Mouse (Mus musculus) limb, embryonic 11.5 days (tissue): ENCODE measurements at regions not wholly inside any gene's neighbourhood (a gene's known extent, or its start where the extent isn't known, plus 50 kb on each side); places are given as distances from the start of the nearest gene placed in this dataset. TPM values are rescaled to one million over a fixed set of nuclear protein-coding genes. Genes with fewer than 3 reads are reported as not detected.

ENCODE experiments used
- ATAC-seq: fragments of 200-750 bp; cut with Nextera tagmentation; 2 replicates; pipeline ENCODE4 v1.8.0; 2017; ENCODE audit warnings: low read depth; ENCODE audit not compliant: insufficient number of reproducible peaks, low FRiP score, low TSS enrichment
- DNase-seq: peaks from one replicate; pipeline ENCODE4 v3.0.0-alpha.2; 2015; ENCODE audit warnings: low spot score
- H3K27ac ChIP-seq: fragments of 300-500 bp; sonication (generic); replicated peaks from 2 replicates; pipeline ENCODE4 v1.5.1; 2014; ENCODE audit warnings: low read depth, mild to moderate bottlenecking, low read length
- H3K27me3 ChIP-seq: fragments of 300-500 bp; sonication (generic); 2 replicates; pipeline ENCODE4 v1.6.1; 2014; ENCODE audit warnings: mild to moderate bottlenecking, low read length, mixed read lengths; ENCODE audit not compliant: control insufficient read depth, insufficient read depth
- H3K36me3 ChIP-seq: fragments of 300-500 bp; sonication (generic); 2 replicates; pipeline ENCODE4 v1.6.1; 2014; ENCODE audit warnings: mild to moderate bottlenecking, low read length, moderate library complexity, mixed read lengths; ENCODE audit not compliant: control insufficient read depth, insufficient read depth
- H3K4me1 ChIP-seq: fragments of 300-500 bp; sonication (generic); 2 replicates; pipeline ENCODE4 v1.6.1; 2014; ENCODE audit warnings: low read length, mixed read lengths; ENCODE audit not compliant: control insufficient read depth, insufficient read depth
- H3K4me2 ChIP-seq: fragments of 300-500 bp; sonication (generic); 2 replicates; pipeline ENCODE4 v1.6.1; 2014; ENCODE audit warnings: low read depth, mild to moderate bottlenecking, moderate library complexity; ENCODE audit not compliant: severe bottlenecking
- H3K4me3 ChIP-seq: fragments of 300-500 bp; sonication (generic); 2 replicates; pipeline ENCODE4 v1.5.1; 2014; ENCODE audit warnings: low read depth, low read length
- H3K9ac ChIP-seq: fragments of 300-500 bp; sonication (generic); 2 replicates; pipeline ENCODE4 v1.6.1; 2014; ENCODE audit warnings: mild to moderate bottlenecking, low read length
- H3K9me3 ChIP-seq: fragments of 300-500 bp; sonication (generic); 2 replicates; pipeline ENCODE4 v1.6.1; 2016; ENCODE audit warnings: low read length; ENCODE audit not compliant: control insufficient read depth
- WGBS: fragments of 180-500 bp; shearing (Covaris S2); extraction: QIAGEN DNeasy Blood & Tissue Kit; methylation state at CpG from one replicate; pipeline ENCODE4 v1.1.7; 2014; 5-methylcytosine and 5-hydroxymethylcytosine counted together
- microRNA-seq: library from miRNA; unstranded; fragments of <30 nt; microRNA quantifications from one replicate; pipeline ENCODE4, GENCODE M21; 2016

DNA sequence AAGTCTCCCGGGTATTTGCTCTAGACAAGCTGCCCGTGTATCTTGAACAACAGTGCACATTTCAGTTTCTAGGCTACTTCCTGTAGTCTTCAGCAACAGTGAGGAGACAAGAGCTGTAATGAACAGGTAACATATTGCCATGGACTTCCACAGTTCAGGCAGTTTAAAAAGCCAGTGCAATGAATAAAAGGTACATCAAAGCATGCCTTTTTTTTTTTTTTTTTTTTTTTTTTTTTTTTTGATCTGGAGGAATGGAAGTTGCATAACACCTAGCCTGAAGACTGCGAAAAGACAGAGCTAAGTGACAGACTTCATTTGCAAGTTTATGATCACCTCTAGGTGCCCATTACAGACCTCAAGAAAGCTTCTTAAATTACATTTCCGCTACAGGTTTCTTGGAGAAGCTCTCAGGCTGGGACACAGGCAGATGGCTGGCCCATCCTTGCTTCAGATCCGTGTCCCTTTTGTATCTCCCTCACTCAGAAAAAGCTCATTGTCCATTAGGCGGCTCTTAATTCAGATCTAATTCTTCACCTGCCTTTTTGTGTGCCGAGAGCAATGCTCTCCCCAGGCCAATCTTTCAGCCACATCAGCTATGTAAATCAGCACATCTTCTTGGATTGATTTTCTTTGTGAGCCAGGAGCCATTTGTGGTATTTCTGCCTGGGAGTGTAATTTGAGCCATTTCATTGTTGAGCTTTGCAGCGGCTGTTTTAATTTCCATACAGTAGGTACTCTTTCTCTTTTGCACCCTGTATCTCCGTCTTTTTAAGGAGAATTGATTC, 78.6 kb upstream of the Cnr1 start:
- no peak overlapping the region for H3K27ac ChIP-seq
- ATAC-seq (no peak), DNase-seq (no peak)
- H3K4me1 ChIP-seq: peaks cover 3% of the 10 kb centered on the region; the same call in 1 of the 2 replicates
- H3K36me3 ChIP-seq: no peaks in the 10 kb centered on the region
- no peak overlapping the region for H3K4me2 ChIP-seq
- 33% methylated on average over 9 of the region's 9 CpGs for WGBS
- no peaks in the 10 kb centered on the region for H3K27me3 ChIP-seq
- H3K9me3 ChIP-seq: no peaks in the 10 kb centered on the region
- no peak overlapping the region for H3K4me3 ChIP-seq
- no peak overlapping the region for H3K9ac ChIP-seq

DNA sequence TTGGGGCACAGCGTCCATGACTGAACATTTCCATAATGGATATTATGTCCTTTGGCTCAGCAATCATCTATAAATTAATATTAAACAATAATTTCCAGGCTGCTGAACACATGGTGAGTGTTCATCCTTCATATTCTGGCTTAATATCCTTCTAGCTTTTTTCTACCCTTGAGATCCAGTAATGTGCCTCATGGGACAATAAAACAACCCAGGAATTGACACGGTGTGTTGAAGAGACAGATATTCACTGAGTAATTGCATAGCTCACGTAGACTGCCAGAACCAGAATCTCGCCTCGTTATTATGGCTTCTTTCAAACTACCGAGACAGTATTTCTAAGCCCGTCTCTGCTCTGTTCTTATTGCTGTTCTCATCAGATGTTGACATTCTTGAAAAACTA, 74.1 kb upstream of the Cnr1 start:
- H3K9me3 ChIP-seq: no peaks in the 10 kb centered on the region
- ATAC-seq: no peak
- no peak for DNase-seq
- H3K4me3 ChIP-seq: no peak overlapping the region
- no peaks in the 10 kb centered on the region for H3K27me3 ChIP-seq
- no peaks in the 10 kb centered on the region for H3K36me3 ChIP-seq
- H3K4me2 ChIP-seq: no peak overlapping the region
- H3K27ac ChIP-seq: no peak overlapping the region
- no peak overlapping the region for H3K9ac ChIP-seq
- H3K4me1 ChIP-seq: peaks cover 3% of the 10 kb centered on the region; the same call in 1 of the 2 replicates
- 84% methylated on average over 7 of the region's 7 CpGs for WGBS

DNA sequence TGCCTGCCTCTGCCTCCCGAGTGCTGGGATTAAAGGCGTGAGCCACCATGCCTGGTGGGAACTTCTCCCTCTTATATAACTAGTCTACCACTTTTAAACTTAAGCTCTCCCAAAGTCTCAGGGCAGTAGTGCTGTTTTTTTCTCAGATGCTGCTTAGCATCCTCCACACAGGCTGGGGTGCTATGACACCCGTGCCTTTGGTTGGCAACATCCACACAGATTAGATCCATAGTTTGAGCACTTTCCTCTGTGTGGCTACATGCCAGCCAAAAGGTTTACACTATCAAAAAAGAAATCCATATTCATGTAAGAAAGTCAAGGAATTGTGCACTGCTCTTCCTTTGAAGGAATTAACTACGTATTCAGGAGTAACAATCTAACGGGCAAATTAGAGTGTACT, 72.1 kb upstream of the Cnr1 start:
- Histone ChIP-seq H3K9ac (no peak overlapping the region), H3K36me3 (no peaks in the 10 kb centered on the region), H3K4me3 (no peak overlapping the region), H3K4me1 (no peaks in the 10 kb centered on the region), H3K27me3 (no peaks in the 10 kb centered on the region), H3K9me3 (no peaks in the 10 kb centered on the region), H3K27ac (no peak overlapping the region), H3K4me2 (no peak overlapping the region)
- ATAC-seq (no peak), DNase-seq (no peak)
- WGBS: 92% methylated on average over 5 of the region's 5 CpGs

DNA sequence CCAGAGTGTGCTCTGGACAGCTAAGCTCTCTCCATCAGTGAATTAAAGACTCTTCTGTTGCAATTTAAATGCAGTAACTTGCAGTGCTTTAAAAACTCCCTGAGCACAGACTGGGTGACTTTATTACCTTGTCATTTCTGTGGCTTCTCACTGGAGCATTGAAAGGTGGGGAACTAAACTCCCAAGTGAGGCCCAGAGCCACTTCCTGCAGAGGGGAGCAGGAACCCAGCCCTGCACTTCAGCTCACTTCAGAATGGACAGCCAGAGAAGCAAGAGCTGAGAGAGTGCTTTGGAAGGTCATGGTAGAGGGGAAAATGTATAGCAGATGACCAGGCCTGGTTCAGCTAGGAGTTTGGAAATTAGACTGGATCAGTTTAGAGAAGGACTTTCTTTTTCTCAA, 69.3 kb upstream of the Cnr1 start:
- Histone ChIP-seq H3K36me3 (no peaks in the 10 kb centered on the region), H3K27me3 (no peaks in the 10 kb centered on the region), H3K9ac (no peak overlapping the region), H3K4me3 (no peak overlapping the region), H3K4me2 (no peak overlapping the region), H3K4me1 (no peaks in the 10 kb centered on the region), H3K9me3 (no peaks in the 10 kb centered on the region), H3K27ac (no peak overlapping the region)
- DNase-seq (no peak), ATAC-seq (no peak)

DNA sequence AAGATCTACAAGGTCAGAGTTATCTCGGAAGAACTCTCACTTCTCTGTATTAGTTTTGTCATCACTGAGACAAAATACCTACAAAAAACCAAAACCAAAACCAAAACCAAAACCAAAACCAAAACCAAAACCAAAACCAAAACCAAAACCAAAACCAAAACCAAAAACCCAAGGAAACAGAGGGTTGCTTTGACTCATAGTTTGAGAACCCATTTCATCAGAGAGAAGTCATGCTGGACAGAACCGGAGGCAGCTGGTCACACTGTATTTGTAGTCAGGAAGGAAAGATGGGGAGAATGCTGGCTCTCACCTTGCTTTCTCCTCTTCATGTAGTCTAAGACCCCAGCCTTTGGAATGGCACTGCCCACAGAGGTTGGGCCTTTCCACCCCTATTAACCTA, 57.3 kb upstream of the Cnr1 start:
- DNase-seq (no peak), ATAC-seq (no peak)
- Histone ChIP-seq H3K4me2 (no peak overlapping the region), H3K9ac (no peak overlapping the region), H3K27ac (no peak overlapping the region), H3K27me3 (no peaks in the 10 kb centered on the region), H3K9me3 (no peaks in the 10 kb centered on the region), H3K36me3 (no peaks in the 10 kb centered on the region), H3K4me1 (no peaks in the 10 kb centered on the region), H3K4me3 (no peak overlapping the region)
- WGBS: 94% methylated on average over 2 of the region's 2 CpGs

DNA sequence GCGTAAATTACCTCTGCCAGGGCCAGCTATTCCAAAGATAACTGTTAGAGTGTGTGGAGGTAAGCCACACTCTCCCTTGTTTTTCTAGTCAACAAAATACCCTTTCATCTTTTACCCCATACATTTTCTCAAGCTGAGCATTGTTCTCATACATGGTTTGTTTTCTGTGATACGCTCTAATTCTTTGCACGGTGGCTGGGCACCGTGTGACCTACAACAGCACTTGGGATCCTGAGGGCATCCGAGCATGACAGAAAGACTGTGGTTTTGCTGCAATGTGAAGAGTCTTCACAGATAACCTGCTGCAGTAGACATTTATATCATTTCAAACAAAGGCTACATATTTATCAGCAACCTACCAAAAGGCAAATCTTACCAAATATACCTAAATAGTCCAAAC, 55.1 kb upstream of the Cnr1 start:
- WGBS: 76% methylated on average over 5 of the region's 5 CpGs

More for the DNA sequence above, 55.1 kb upstream of the Cnr1 start:
- Histone ChIP-seq H3K4me2 (no peak overlapping the region), H3K4me1 (no peaks in the 10 kb centered on the region), H3K27me3 (no peaks in the 10 kb centered on the region), H3K9ac (no peak overlapping the region), H3K4me3 (no peak overlapping the region), H3K36me3 (no peaks in the 10 kb centered on the region), H3K9me3 (no peaks in the 10 kb centered on the region), H3K27ac (no peak overlapping the region)
- ATAC-seq (no peak), DNase-seq (no peak)

Small RNAs in the stretch of these regions (microRNA-seq; reads per million reads assigned to microRNA genes)
- not detected for gene Gm23304
